Mouse (Mus musculus): ENCODE results near the gene Egln2. TPM values are rescaled to one million over a fixed set of nuclear protein-coding genes. Genes with fewer than 3 reads are reported as not detected.

Egln2 gene
- polyA plus RNA-seq, 2 experiments, result 11.7 to 23.3 TPM

- Histone ChIP-seq H3K36me3 (replicated peaks; ENCODE audit: control insufficient read depth, insufficient read depth, low read depth) (no peaks in the 10 kb centered on the region), H3K27me3 (ENCODE audit: control insufficient read depth, insufficient read depth, low read length) (no peaks in the 10 kb centered on the region), H3K4me3 (ENCODE audit: insufficient read depth in 1 of 2, low read depth in 2 of 2, low read length in 2 of 2) (peak overlapping the region; percentile 77 to 81), H3K27ac (peak overlapping the region; percentile 53), H3K9ac (replicated peaks) (peak overlapping the region; percentile 74), H3K4me1 (replicated peaks; ENCODE audit: control insufficient read depth in 2 of 2, insufficient read depth in 2 of 2, low read length in 1 of 2) (peaks cover 0 to 12% of the 10 kb centered on the region in 2 experiments; a peak in 3 of 4 replicates), H3K9me3 (ENCODE audit: control insufficient read depth, low read length) (no peaks in the 10 kb centered on the region), H3K4me2 (ENCODE audit: low read depth) (peak overlapping the region; percentile 78)
- peak; percentile 59 to 67 (median 66) for DNase-seq (ENCODE audit: low read depth in 3 of 3, low spot score in 3 of 3)
- WGBS (ENCODE audit: insufficient replicate concordance), result 2% methylated on average over 32 of the region's 43 CpGs
- TF ChIP-seq CTCF (IDR thresholded peaks at IDR 0.05; ENCODE audit: low read depth), result no peak
- no peak for TF ChIP-seq EP300 (IDR thresholded peaks at IDR 0.05; ENCODE audit: low read depth)
- peak; percentile 75 for ATAC-seq (ENCODE audit: insufficient read depth)
Measured at GRCm38 (mm10) chr7:27166229-27166613, 381 bp downstream of the Egln2 start.

- Histone ChIP-seq H3K9ac (replicated peaks) (peak overlapping the region; percentile 74), H3K4me3 (ENCODE audit: insufficient read depth in 1 of 2, low read depth in 2 of 2, low read length in 2 of 2) (peak overlapping the region; percentile 77 to 81), H3K27me3 (ENCODE audit: control insufficient read depth, insufficient read depth, low read length) (no peaks in the 10 kb centered on the region), H3K4me2 (ENCODE audit: low read depth) (peak overlapping the region; percentile 78), H3K27ac (peak overlapping the region; percentile 53), H3K4me1 (replicated peaks; ENCODE audit: control insufficient read depth in 2 of 2, insufficient read depth in 2 of 2, low read length in 1 of 2) (peaks cover 0 to 13% of the 10 kb centered on the region in 2 experiments; a peak in 3 of 4 replicates), H3K9me3 (ENCODE audit: control insufficient read depth, low read length) (no peaks in the 10 kb centered on the region), H3K36me3 (replicated peaks; ENCODE audit: control insufficient read depth, insufficient read depth, low read depth) (no peaks in the 10 kb centered on the region)
- TF ChIP-seq EP300 (IDR thresholded peaks at IDR 0.05; ENCODE audit: low read depth) (no peak), CTCF (IDR thresholded peaks at IDR 0.05; ENCODE audit: low read depth) (no peak)
- WGBS (ENCODE audit: insufficient replicate concordance), result 1% methylated on average over 8 of the region's 8 CpGs
- DNase-seq (ENCODE audit: low read depth in 3 of 3, low spot score in 3 of 3), result no peak
- no peak for ATAC-seq (ENCODE audit: insufficient read depth)
Measured at GRCm38 (mm10) chr7:27165696-27166095, 906 bp downstream of the Egln2 start.

DNA sequence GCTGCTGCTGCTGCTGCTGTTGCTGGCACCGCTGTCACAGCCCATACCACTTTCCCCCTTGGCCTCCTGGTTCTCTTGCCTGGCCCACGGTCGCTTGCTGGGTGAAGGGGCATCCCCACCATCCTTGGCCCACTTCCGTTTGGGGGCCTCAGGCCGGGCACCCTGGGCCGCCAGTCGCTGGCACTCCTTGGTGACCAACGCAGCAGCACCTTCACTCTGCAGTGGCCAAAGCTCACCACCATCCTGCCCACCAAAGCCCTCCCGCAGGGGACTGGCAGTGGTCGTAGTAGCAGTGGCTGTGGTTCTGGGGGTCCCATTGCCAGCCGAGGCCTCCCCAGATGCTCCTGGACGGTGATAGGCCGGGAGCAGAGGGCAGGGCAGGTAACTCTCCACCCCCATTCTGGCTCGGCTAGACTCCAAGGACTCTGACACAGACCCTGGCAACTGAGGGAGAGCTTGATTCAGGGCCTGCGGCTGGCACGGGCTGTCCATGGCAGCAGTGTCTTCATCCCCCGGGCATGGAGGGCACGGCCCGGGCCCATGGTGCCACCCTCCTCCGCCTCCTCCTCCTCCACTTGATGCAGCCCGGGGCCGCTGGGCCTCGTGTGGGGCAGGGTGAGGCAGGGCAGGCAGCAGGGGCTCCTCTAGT, 1.5 kb downstream of the Egln2 start:
- peak overlapping the region; percentile 74; the same call in 1 of the 2 replicates for H3K9ac ChIP-seq (replicated peaks)
- H3K9me3 ChIP-seq (ENCODE audit: control insufficient read depth, low read length), result no peaks in the 10 kb centered on the region
- no peak for DNase-seq (ENCODE audit: low read depth in 3 of 3, low spot score in 3 of 3)
- peak overlapping the region; percentile 78 for H3K4me2 ChIP-seq (ENCODE audit: low read depth)
- WGBS (ENCODE audit: insufficient replicate concordance), result 79% methylated on average over 23 of the region's 23 CpGs
- peak overlapping the region; percentile 77 to 81; a peak in 3 of 4 replicates for H3K4me3 ChIP-seq (ENCODE audit: insufficient read depth in 1 of 2, low read depth in 2 of 2, low read length in 2 of 2)
- no peaks in the 10 kb centered on the region for H3K36me3 ChIP-seq (replicated peaks; ENCODE audit: control insufficient read depth, insufficient read depth, low read depth)
- H3K27me3 ChIP-seq (ENCODE audit: control insufficient read depth, insufficient read depth, low read length), result no peaks in the 10 kb centered on the region
- H3K27ac ChIP-seq, result peak overlapping the region; percentile 53; the same call in 1 of the 2 replicates
- ATAC-seq (ENCODE audit: insufficient read depth), result no peak
- TF ChIP-seq CTCF (IDR thresholded peaks at IDR 0.05; ENCODE audit: low read depth) (no peak), EP300 (IDR thresholded peaks at IDR 0.05; ENCODE audit: low read depth) (no peak)
- H3K4me1 ChIP-seq (replicated peaks; ENCODE audit: control insufficient read depth in 2 of 2, insufficient read depth in 2 of 2, low read length in 1 of 2), result peaks cover 0 to 18% of the 10 kb centered on the region in 2 experiments; a peak in 3 of 4 replicates

DNA sequence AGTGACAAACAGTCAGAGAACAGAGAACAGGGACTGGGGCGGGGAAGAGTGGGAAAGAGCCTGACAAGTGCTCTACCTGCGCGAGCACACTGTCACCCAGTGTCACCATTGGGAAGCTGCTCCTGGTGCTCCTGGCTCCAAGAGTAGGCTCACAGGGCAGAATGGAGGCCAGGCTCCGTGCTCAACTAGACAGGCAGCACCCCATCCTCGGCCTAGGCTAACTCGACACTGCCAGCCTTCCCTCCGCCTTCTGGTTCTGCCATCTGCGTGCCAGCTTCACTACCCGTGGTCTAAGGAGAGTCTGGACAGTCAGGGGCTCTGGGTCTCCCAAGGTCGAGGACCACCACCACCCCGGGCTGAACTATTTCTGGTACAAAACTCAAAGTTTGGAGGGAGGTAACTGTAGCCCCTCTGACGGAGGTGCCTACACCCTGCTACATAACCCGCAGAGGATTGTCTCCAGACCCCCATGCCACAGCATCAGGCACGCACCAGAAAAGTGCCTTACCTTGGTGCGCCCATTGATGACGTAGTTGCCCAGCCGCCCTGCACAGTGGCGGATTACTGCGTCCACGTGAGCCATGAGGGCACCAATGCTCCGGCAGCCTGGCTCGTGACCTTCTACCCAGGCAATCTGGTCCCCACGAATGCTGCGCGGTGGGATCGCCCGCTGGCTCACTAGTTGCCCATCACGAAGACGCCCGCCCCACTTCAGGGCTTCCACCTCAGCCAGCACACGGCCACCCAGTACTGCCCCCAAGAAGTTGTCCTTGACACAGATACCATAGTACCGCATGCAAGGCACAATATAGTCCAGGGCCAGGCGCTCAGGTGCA, 2.3 kb downstream of the Egln2 start:
- Histone ChIP-seq H3K27ac (no peak overlapping the region), H3K4me3 (ENCODE audit: insufficient read depth in 1 of 2, low read depth in 2 of 2, low read length in 2 of 2) (no peak overlapping the region), H3K9me3 (ENCODE audit: control insufficient read depth, low read length) (no peaks in the 10 kb centered on the region), H3K4me2 (ENCODE audit: low read depth) (peak overlapping the region; percentile 8; the same call in 1 of the 2 replicates), H3K9ac (replicated peaks) (no peak overlapping the region), H3K4me1 (replicated peaks; ENCODE audit: control insufficient read depth in 2 of 2, insufficient read depth in 2 of 2, low read length in 1 of 2) (peaks cover 0 to 19% of the 10 kb centered on the region in 2 experiments; a peak in 3 of 4 replicates), H3K27me3 (ENCODE audit: control insufficient read depth, insufficient read depth, low read length) (no peaks in the 10 kb centered on the region), H3K36me3 (replicated peaks; ENCODE audit: control insufficient read depth, insufficient read depth, low read depth) (no peaks in the 10 kb centered on the region)
- TF ChIP-seq CTCF (IDR thresholded peaks at IDR 0.05; ENCODE audit: low read depth) (no peak), EP300 (IDR thresholded peaks at IDR 0.05; ENCODE audit: low read depth) (no peak)
- DNase-seq (ENCODE audit: low read depth in 3 of 3, low spot score in 3 of 3), result no peak
- 84% methylated on average over 33 of the region's 33 CpGs for WGBS (ENCODE audit: insufficient replicate concordance)
- ATAC-seq (ENCODE audit: insufficient read depth), result no peak

- no peaks in the 10 kb centered on the region for H3K27me3 ChIP-seq (ENCODE audit: control insufficient read depth, insufficient read depth, low read length)
- H3K9ac ChIP-seq (replicated peaks), result no peak overlapping the region
- peaks cover 2% of the 10 kb centered on the region for H3K36me3 ChIP-seq (replicated peaks; ENCODE audit: control insufficient read depth, insufficient read depth, low read depth)
- H3K27ac ChIP-seq, result no peak overlapping the region
- ATAC-seq (ENCODE audit: insufficient read depth) (no peak), DNase-seq (ENCODE audit: low read depth in 3 of 3, low spot score in 3 of 3) (no peak)
- H3K9me3 ChIP-seq (ENCODE audit: control insufficient read depth, low read length), result no peaks in the 10 kb centered on the region
- peaks cover 0 to 19% of the 10 kb centered on the region in 2 experiments; a peak in 3 of 4 replicates for H3K4me1 ChIP-seq (replicated peaks; ENCODE audit: control insufficient read depth in 2 of 2, insufficient read depth in 2 of 2, low read length in 1 of 2)
- WGBS (ENCODE audit: insufficient replicate concordance), result 77% methylated on average over 5 of the region's 5 CpGs
- no peak overlapping the region for H3K4me2 ChIP-seq (ENCODE audit: low read depth)
- H3K4me3 ChIP-seq (ENCODE audit: insufficient read depth in 1 of 2, low read depth in 2 of 2, low read length in 2 of 2), result no peak overlapping the region
- TF ChIP-seq EP300 (IDR thresholded peaks at IDR 0.05; ENCODE audit: low read depth) (no peak), CTCF (IDR thresholded peaks at IDR 0.05; ENCODE audit: low read depth) (no peak)
Measured at GRCm38 (mm10) chr7:27163450-27163805, 3.2 kb downstream of the Egln2 start.
